Mouse (Mus musculus): ENCODE measurements around the gene Prr13. TPM values are rescaled to one million over a fixed set of nuclear protein-coding genes. Genes with fewer than 3 reads are reported as not detected.

Gene Prr13
- polyA plus RNA-seq, 1 experiment from 2014 or later = 88.6 TPM

DNA sequence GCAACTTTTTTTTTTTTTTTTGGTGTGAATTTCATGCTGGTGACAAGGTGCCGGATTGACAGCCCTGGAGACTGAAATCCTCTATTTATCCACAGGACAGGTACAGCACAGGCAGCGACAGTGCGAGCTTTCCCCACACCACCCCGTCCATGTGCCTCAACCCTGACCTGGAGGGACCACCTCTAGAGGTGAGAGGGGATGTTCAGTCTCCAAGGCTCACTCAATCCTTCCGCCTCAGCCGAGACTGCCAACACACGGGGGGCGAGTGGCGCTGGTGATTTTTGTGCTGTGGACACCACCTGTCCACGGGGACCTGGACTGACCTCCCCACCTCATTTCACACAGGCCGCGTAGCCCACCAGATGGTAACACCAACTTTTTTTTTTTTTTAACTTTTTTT lies 27.0 kb downstream of the Prr13 start:
- DNase-seq (ENCODE audit: low spot score) = no peak
- H3K9me3 ChIP-seq (ENCODE audit: control insufficient read depth, low read length) = no peaks in the 10 kb centered on the region
- H3K4me2 ChIP-seq (ENCODE audit: low read depth) = no peak overlapping the region
- peaks cover 22% of the 10 kb centered on the region for H3K36me3 ChIP-seq (ENCODE audit: control insufficient read depth, insufficient read depth, low read length)
- ATAC-seq (ENCODE audit: insufficient read depth, low FRiP score, low TSS enrichment) = no peak
- H3K4me3 ChIP-seq (ENCODE audit: low read depth, low read length) = no peak overlapping the region
- no peaks in the 10 kb centered on the region for H3K4me1 ChIP-seq (ENCODE audit: control insufficient read depth, insufficient read depth, low read length)
- 94% methylated on average over 12 of the region's 12 CpGs for WGBS
- H3K9ac ChIP-seq (ENCODE audit: low read length) = no peak overlapping the region
- H3K27me3 ChIP-seq (ENCODE audit: control insufficient read depth, insufficient read depth, low read length) = no peaks in the 10 kb centered on the region
- no peak overlapping the region for H3K27ac ChIP-seq (ENCODE audit: low read depth, low read length)

- H3K4me2 ChIP-seq (ENCODE audit: low read depth) = no peak overlapping the region
- H3K4me1 ChIP-seq (ENCODE audit: control insufficient read depth, insufficient read depth, low read length) = no peaks in the 10 kb centered on the region
- no peak for DNase-seq (ENCODE audit: low spot score)
- H3K27ac ChIP-seq (ENCODE audit: low read depth, low read length) = no peak overlapping the region
- ATAC-seq (ENCODE audit: insufficient read depth, low FRiP score, low TSS enrichment) = no peak
- no peak overlapping the region for H3K4me3 ChIP-seq (ENCODE audit: low read depth, low read length)
- H3K27me3 ChIP-seq (ENCODE audit: control insufficient read depth, insufficient read depth, low read length) = no peaks in the 10 kb centered on the region
- H3K9me3 ChIP-seq (ENCODE audit: control insufficient read depth, low read length) = no peaks in the 10 kb centered on the region
- no peak overlapping the region for H3K9ac ChIP-seq (ENCODE audit: low read length)
- H3K36me3 ChIP-seq (ENCODE audit: control insufficient read depth, insufficient read depth, low read length) = peaks cover 23% of the 10 kb centered on the region
- 79% methylated on average over 1 of the region's 1 CpGs for WGBS
These were observed 28.8 kb downstream of the Prr13 start for GRCm38 (mm10) chr15:102487664-102488063.

DNA sequence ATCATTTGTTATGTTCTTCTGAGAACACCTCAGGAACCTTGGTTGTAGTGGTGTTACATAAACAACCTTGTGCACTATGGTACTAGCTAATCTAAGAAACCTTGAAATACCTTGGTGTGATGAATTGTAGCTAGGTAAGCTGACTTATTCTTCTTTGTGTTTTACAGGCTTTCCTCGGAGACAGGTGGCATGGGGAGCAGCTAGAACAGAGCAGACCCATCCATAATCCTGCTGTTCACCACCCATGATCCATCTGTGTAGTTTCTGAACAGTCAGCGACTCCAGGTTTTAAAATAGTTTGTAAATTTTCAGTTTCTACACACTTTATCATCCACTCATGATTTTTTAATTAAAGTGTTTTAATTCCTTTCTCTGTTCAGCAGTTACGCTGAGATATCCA lies 39.5 kb downstream of the Prr13 start:
- 92% methylated on average over 3 of the region's 3 CpGs for WGBS
- H3K27ac ChIP-seq (ENCODE audit: low read depth, low read length) = no peak overlapping the region
- H3K4me3 ChIP-seq (ENCODE audit: low read depth, low read length) = no peak overlapping the region
- H3K36me3 ChIP-seq (ENCODE audit: control insufficient read depth, insufficient read depth, low read length) = peaks cover 29% of the 10 kb centered on the region
- H3K4me1 ChIP-seq (ENCODE audit: control insufficient read depth, insufficient read depth, low read length) = no peaks in the 10 kb centered on the region
- no peaks in the 10 kb centered on the region for H3K27me3 ChIP-seq (ENCODE audit: control insufficient read depth, insufficient read depth, low read length)
- no peak for DNase-seq (ENCODE audit: low spot score)
- ATAC-seq (ENCODE audit: insufficient read depth, low FRiP score, low TSS enrichment) = no peak
- no peaks in the 10 kb centered on the region for H3K9me3 ChIP-seq (ENCODE audit: control insufficient read depth, low read length)
- no peak overlapping the region for H3K9ac ChIP-seq (ENCODE audit: low read length)
- H3K4me2 ChIP-seq (ENCODE audit: low read depth) = no peak overlapping the region

DNA sequence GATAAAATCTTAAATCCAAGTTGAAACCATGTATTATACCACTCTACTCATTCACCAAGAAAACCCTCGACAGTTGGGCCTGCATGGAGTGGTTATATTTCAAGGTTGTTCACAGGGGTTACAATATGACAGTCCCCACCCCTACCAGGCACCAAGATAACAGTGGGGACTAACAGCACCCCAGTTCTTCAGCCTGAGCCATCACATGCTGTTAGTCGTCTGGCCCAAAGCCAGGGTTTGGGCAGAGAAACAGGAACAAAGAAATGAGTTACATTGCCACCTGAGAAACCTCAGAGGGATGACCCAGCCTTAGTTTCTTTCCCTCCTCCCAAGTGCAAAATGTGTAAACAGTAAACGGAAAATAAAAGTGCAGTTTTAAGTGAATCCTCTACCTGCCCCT lies 40.5 kb downstream of the Prr13 start:
- H3K27me3 ChIP-seq (ENCODE audit: control insufficient read depth, insufficient read depth, low read length) = no peaks in the 10 kb centered on the region
- H3K9me3 ChIP-seq (ENCODE audit: control insufficient read depth, low read length) = no peaks in the 10 kb centered on the region
- 83% methylated on average over 3 of the region's 3 CpGs for WGBS
- H3K36me3 ChIP-seq (ENCODE audit: control insufficient read depth, insufficient read depth, low read length) = peaks cover 34% of the 10 kb centered on the region
- no peaks in the 10 kb centered on the region for H3K4me1 ChIP-seq (ENCODE audit: control insufficient read depth, insufficient read depth, low read length)
- no peak overlapping the region for H3K9ac ChIP-seq (ENCODE audit: low read length)
- no peak overlapping the region for H3K4me3 ChIP-seq (ENCODE audit: low read depth, low read length)
- ATAC-seq (ENCODE audit: insufficient read depth, low FRiP score, low TSS enrichment) (no peak), DNase-seq (ENCODE audit: low spot score) (no peak)
- H3K27ac ChIP-seq (ENCODE audit: low read depth, low read length) = no peak overlapping the region
- H3K4me2 ChIP-seq (ENCODE audit: low read depth) = no peak overlapping the region

GRCm38 (mm10) chr15:102499851-102500250 lies 41.0 kb downstream of the Prr13 start:
- no peaks in the 10 kb centered on the region for H3K9me3 ChIP-seq (ENCODE audit: control insufficient read depth, low read length)
- no peaks in the 10 kb centered on the region for H3K4me1 ChIP-seq (ENCODE audit: control insufficient read depth, insufficient read depth, low read length)
- H3K27me3 ChIP-seq (ENCODE audit: control insufficient read depth, insufficient read depth, low read length) = no peaks in the 10 kb centered on the region
- H3K4me3 ChIP-seq (ENCODE audit: low read depth, low read length) = no peak overlapping the region
- H3K4me2 ChIP-seq (ENCODE audit: low read depth) = no peak overlapping the region
- no peak overlapping the region for H3K27ac ChIP-seq (ENCODE audit: low read depth, low read length)
- ATAC-seq (ENCODE audit: insufficient read depth, low FRiP score, low TSS enrichment) = no peak
- 88% methylated on average over 6 of the region's 6 CpGs for WGBS
- DNase-seq (ENCODE audit: low spot score) = no peak
- H3K36me3 ChIP-seq (ENCODE audit: control insufficient read depth, insufficient read depth, low read length) = peaks cover 36% of the 10 kb centered on the region
- H3K9ac ChIP-seq (ENCODE audit: low read length) = no peak overlapping the region

DNA sequence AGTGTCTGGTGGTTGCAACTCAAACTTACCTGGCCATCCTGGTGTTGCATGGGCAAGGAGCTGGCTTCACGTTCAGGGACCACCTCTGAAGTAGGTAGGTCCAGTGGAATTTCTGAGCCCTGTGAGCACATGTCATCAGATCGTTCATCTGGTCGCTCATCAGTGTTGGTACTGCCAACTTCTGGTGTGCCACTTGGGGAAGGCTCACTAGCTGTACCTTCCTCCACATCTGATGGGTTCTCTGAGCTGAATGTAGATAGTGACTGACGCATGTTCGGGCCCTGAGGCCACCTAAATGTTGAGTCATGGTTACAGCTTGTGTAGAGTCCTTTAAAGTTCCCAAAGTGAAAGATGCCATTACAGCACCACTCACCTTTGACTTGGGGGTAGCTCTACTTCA lies 41.7 kb downstream of the Prr13 start:
- peaks cover 38% of the 10 kb centered on the region for H3K36me3 ChIP-seq (ENCODE audit: control insufficient read depth, insufficient read depth, low read length)
- no peak for ATAC-seq (ENCODE audit: insufficient read depth, low FRiP score, low TSS enrichment)
- no peaks in the 10 kb centered on the region for H3K9me3 ChIP-seq (ENCODE audit: control insufficient read depth, low read length)

DNA sequence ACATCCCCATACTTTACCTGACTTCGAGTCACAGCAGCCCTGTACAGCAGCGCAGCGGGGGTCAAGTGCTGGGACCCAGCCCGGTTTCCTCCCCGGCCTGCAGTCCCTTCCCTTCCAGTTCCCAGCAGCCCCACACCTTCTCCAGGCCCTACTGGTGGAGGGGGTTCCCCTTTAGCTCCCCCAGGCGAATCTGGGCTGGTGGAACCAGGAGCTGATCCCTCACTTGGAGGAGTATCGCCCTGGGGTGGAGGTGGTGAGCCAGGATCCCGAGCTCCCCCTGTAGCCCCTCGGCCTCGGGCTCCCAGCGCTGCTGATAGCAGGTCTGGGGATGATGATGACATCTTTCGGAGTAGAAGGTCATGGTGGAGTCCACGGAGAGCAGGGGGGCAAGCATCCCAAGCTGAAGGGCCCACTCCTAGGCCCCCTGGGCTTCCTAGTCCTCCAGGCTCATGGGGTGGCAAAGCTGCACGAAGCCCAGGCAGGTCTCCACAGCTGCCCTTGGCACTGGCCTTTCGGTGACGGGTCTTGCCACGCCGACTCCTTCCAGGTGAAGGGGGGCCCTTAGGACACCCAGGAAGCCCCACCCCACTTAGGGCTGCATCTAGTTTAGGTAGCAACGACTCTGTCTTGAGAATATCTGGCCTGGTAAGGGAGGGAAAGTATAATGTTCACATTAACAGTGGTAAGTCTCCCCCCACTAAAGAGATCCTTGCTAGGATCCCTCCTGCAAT lies 42.4 kb downstream of the Prr13 start:
- DNase-seq (ENCODE audit: low spot score) (no peak), ATAC-seq (ENCODE audit: insufficient read depth, low FRiP score, low TSS enrichment) (no peak)
- H3K27ac ChIP-seq (ENCODE audit: low read depth, low read length) = no peak overlapping the region
- no peak overlapping the region for H3K9ac ChIP-seq (ENCODE audit: low read length)
- 90% methylated on average over 19 of the region's 19 CpGs for WGBS
- no peaks in the 10 kb centered on the region for H3K4me1 ChIP-seq (ENCODE audit: control insufficient read depth, insufficient read depth, low read length)
- no peak overlapping the region for H3K4me3 ChIP-seq (ENCODE audit: low read depth, low read length)
- H3K9me3 ChIP-seq (ENCODE audit: control insufficient read depth, low read length) = no peaks in the 10 kb centered on the region
- H3K36me3 ChIP-seq (ENCODE audit: control insufficient read depth, insufficient read depth, low read length) = peaks cover 38% of the 10 kb centered on the region
- H3K27me3 ChIP-seq (ENCODE audit: control insufficient read depth, insufficient read depth, low read length) = no peaks in the 10 kb centered on the region
- H3K4me2 ChIP-seq (ENCODE audit: low read depth) = no peak overlapping the region

More for the DNA sequence above, 41.7 kb downstream of the Prr13 start:
- DNase-seq (ENCODE audit: low spot score) = no peak
- Histone ChIP-seq H3K4me3 (ENCODE audit: low read depth, low read length) (no peak overlapping the region), H3K27me3 (ENCODE audit: control insufficient read depth, insufficient read depth, low read length) (no peaks in the 10 kb centered on the region), H3K9ac (ENCODE audit: low read length) (no peak overlapping the region), H3K4me1 (ENCODE audit: control insufficient read depth, insufficient read depth, low read length) (no peaks in the 10 kb centered on the region), H3K4me2 (ENCODE audit: low read depth) (no peak overlapping the region), H3K27ac (ENCODE audit: low read depth, low read length) (no peak overlapping the region)
- 92% methylated on average over 5 of the region's 5 CpGs for WGBS

GRCm38 (mm10) chr15:102502254-102502840 lies 43.5 kb downstream of the Prr13 start:
- DNase-seq (ENCODE audit: low spot score) = no peak
- H3K36me3 ChIP-seq (ENCODE audit: control insufficient read depth, insufficient read depth, low read length) = peaks cover 35% of the 10 kb centered on the region

GRCm38 (mm10) chr15:102503447-102503846 lies 44.6 kb downstream of the Prr13 start, which contains the start of gene Gm10337:
Gm10337 (plus strand) TSS chr15:102503722.
- Histone ChIP-seq H3K9me3 (ENCODE audit: control insufficient read depth, low read length) (no peaks in the 10 kb centered on the region), H3K4me1 (ENCODE audit: control insufficient read depth, insufficient read depth, low read length) (no peaks in the 10 kb centered on the region), H3K27ac (ENCODE audit: low read depth, low read length) (no peak within 1 kb of the TSS), H3K4me2 (ENCODE audit: low read depth) (no peak within 1 kb of the TSS), H3K4me3 (ENCODE audit: low read depth, low read length) (no peak within 1 kb of the TSS), H3K36me3 (ENCODE audit: control insufficient read depth, insufficient read depth, low read length) (peaks cover 31% of the 10 kb centered on the region), H3K27me3 (ENCODE audit: control insufficient read depth, insufficient read depth, low read length) (no peaks in the 10 kb centered on the region), H3K9ac (ENCODE audit: low read length) (no peak within 1 kb of the TSS)
- DNase-seq (ENCODE audit: low spot score) = no peak
- WGBS = 85% methylated on average over 1 of the region's 1 CpGs
- no peak for ATAC-seq (ENCODE audit: insufficient read depth, low FRiP score, low TSS enrichment)

More at GRCm38 (mm10) chr15:102502254-102502840, 43.5 kb downstream of the Prr13 start:
- Histone ChIP-seq H3K27ac (ENCODE audit: low read depth, low read length) (no peak overlapping the region), H3K4me3 (ENCODE audit: low read depth, low read length) (no peak overlapping the region), H3K9me3 (ENCODE audit: control insufficient read depth, low read length) (no peaks in the 10 kb centered on the region), H3K4me2 (ENCODE audit: low read depth) (no peak overlapping the region), H3K27me3 (ENCODE audit: control insufficient read depth, insufficient read depth, low read length) (no peaks in the 10 kb centered on the region), H3K9ac (ENCODE audit: low read length) (no peak overlapping the region), H3K4me1 (ENCODE audit: control insufficient read depth, insufficient read depth, low read length) (no peaks in the 10 kb centered on the region)
- no peak for ATAC-seq (ENCODE audit: insufficient read depth, low FRiP score, low TSS enrichment)
- WGBS = 82% methylated on average over 9 of the region's 9 CpGs

Data from neural tube, embryonic 11.5 days (tissue).